Mouse (Mus musculus) forebrain, postnatal 0 days (tissue): ENCODE measurements around the gene Depdc1b. TPM values are rescaled to one million over a fixed set of nuclear protein-coding genes. Genes with fewer than 3 reads are reported as not detected.

Experiments
- ATAC-seq: fragments of 200-750 bp; cut with Nextera tagmentation; 2 replicates; pipeline ENCODE4 v1.8.0; 2017; ENCODE audit warnings: mild to moderate bottlenecking, moderate library complexity
- DNase-seq: peaks from one replicate; pipeline ENCODE4 v3.0.0-alpha.2; 2015
- H3K27ac ChIP-seq: fragments of 300-500 bp; sonication (generic); 2 replicates; pipeline ENCODE4 v1.5.1; 2014; ENCODE audit warnings: low read depth, mild to moderate bottlenecking, antibody characterized with exemption, low read length, moderate library complexity, mixed read lengths
- H3K27me3 ChIP-seq: fragments of 300-500 bp; sonication (generic); 2 replicates; pipeline ENCODE4 v1.6.1; 2014; ENCODE audit warnings: mild to moderate bottlenecking, low read length, mixed read lengths; ENCODE audit not compliant: insufficient read depth
- H3K36me3 ChIP-seq: fragments of 300-500 bp; sonication (generic); 2 replicates; pipeline ENCODE4 v1.6.1; 2014; ENCODE audit warnings: mild to moderate bottlenecking, moderate library complexity; ENCODE audit not compliant: insufficient read depth
- H3K4me1 ChIP-seq: fragments of 300-500 bp; sonication (generic); 2 replicates; pipeline ENCODE4 v1.6.1; 2014; ENCODE audit warnings: antibody characterized with exemption; ENCODE audit not compliant: insufficient read depth
- H3K4me2 ChIP-seq: fragments of 300-500 bp; sonication (generic); 2 replicates; pipeline ENCODE4 v1.6.1; 2014; ENCODE audit warnings: low read depth, mild to moderate bottlenecking, moderate library complexity
- H3K4me3 ChIP-seq: fragments of 300-500 bp; sonication (generic); 2 replicates; pipeline ENCODE4 v1.5.1; 2014; ENCODE audit warnings: low read depth, low read length, mixed read lengths
- H3K9ac ChIP-seq: fragments of 300-500 bp; sonication (generic); 2 replicates; pipeline ENCODE4 v1.6.1; 2014; ENCODE audit warnings: mild to moderate bottlenecking
- H3K9me3 ChIP-seq: fragments of 300-500 bp; sonication (generic); 2 replicates; pipeline ENCODE4 v1.6.1; 2016; ENCODE audit warnings: low read length
- CTCF ChIP-seq: sonication (generic); IDR thresholded peaks from 2 replicates; pipeline ENCODE4 v1.5.1; 2016; ENCODE audit warnings: antibody characterized with exemption, control low read depth, low read depth
- WGBS: fragments of 180-500 bp; shearing (Covaris S2); extraction: QIAGEN DNeasy Blood & Tissue Kit; methylation state at CpG from one replicate; pipeline ENCODE4 v1.1.7; 2014; 5-methylcytosine and 5-hydroxymethylcytosine counted together
- polyA plus RNA-seq: library from polyadenylated mRNA; unstranded; fragments of >200 nt; fragmentation: Nextera tagmentation; extraction: Ambion mirVana; gene quantifications from 2 replicates; pipeline ENCODE4 v1.2.1, GENCODE M21; 2015
- total RNA-seq: library from RNA; depleted of rRNA; stranded (reverse); fragments of >200 nt; gene quantifications from 2 replicates; pipeline ENCODE4 v1.2.3, GENCODE M21; 2014

The Depdc1b gene
- total and polyA plus RNA-seq, 2 experiments from 2014 or later = 0.51 to 1.8 TPM

DNA sequence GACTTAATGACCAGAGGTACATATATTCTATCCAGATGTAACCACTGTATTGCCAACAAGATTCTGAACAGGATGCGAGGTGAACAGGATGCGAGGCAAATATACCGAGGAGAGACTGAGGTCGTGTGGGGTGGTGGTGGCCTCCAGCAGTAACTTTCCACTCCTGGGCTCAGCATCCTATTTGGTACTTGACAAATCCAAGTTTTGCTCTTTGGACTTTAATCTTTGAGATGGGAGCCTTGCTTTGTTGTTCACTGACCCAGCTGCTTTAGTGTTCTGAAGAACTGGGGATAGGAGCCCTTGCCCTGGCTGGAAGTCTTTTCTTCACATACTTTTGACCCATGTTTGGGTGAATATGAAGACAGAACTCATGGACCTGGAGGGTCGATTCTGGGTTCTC, 9.7 kb downstream of the Depdc1b start:
- DNase-seq = no peak
- H3K4me2 ChIP-seq = no peak overlapping the region
- no peaks in the 10 kb centered on the region for H3K9me3 ChIP-seq
- H3K9ac ChIP-seq = no peak overlapping the region
- no peak overlapping the region for H3K4me3 ChIP-seq
- no peaks in the 10 kb centered on the region for H3K36me3 ChIP-seq
- H3K27me3 ChIP-seq = no peaks in the 10 kb centered on the region
- no peaks in the 10 kb centered on the region for H3K4me1 ChIP-seq
- TF ChIP-seq CTCF = no peak
- ATAC-seq = no peak
- 95% methylated on average over 5 of the region's 5 CpGs for WGBS
- no peak overlapping the region for H3K27ac ChIP-seq

DNA sequence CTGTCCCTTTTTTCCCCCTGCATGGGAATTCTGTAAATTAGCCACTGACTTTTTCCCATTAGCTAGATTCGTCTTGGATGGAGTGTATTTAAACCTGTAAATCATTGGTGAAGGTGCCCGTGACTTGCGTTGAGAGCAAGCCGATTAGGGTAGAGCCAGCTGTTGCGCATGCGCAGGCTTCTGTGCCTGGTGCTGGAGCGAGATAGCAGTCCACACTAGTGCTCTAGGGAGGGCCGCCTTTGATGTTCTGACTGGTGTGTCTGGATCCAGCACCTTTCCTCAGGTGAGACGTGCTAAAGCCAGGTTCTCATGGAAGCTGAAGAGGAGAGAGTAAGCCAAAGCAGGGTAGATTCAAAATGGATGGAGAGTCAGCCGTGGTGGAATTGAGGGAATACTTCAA, 10.2 kb downstream of the Depdc1b start:
- no peaks in the 10 kb centered on the region for H3K4me1 ChIP-seq
- H3K27ac ChIP-seq = no peak overlapping the region
- TF ChIP-seq CTCF = no peak
- H3K36me3 ChIP-seq = no peaks in the 10 kb centered on the region
- H3K9me3 ChIP-seq = no peaks in the 10 kb centered on the region
- H3K27me3 ChIP-seq = no peaks in the 10 kb centered on the region
- no peak overlapping the region for H3K4me3 ChIP-seq
- no peak overlapping the region for H3K9ac ChIP-seq
- no peak for DNase-seq
- H3K4me2 ChIP-seq = no peak overlapping the region
- 96% methylated on average over 10 of the region's 10 CpGs for WGBS
- no peak for ATAC-seq

DNA sequence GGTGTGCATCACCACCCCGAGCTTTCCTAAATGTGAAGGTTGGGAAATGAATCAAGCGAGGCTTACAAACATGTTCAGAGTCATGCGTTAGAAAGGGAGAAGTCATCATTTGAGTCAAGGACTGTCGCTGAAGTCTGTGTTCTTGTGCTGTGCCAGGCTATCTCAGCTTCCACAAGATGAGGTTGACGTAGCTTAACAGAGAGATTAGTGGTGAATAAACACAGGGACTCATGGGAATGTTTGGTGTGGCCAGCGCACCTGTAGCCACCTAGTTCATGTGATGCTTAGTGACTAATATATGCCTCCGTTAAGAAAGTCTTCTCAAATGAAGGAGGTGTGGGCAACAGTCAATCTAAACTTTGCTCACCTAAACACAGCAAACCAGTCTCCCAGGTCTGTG, 10.9 kb downstream of the Depdc1b start:
- Histone ChIP-seq H3K36me3 (no peaks in the 10 kb centered on the region), H3K9ac (no peak overlapping the region), H3K4me3 (no peak overlapping the region), H3K27me3 (no peaks in the 10 kb centered on the region), H3K4me1 (no peaks in the 10 kb centered on the region), H3K9me3 (no peaks in the 10 kb centered on the region), H3K27ac (no peak overlapping the region), H3K4me2 (no peak overlapping the region)
- ATAC-seq = no peak
- DNase-seq = no peak
- no peak for TF ChIP-seq CTCF
- WGBS = 92% methylated on average over 7 of the region's 7 CpGs

DNA sequence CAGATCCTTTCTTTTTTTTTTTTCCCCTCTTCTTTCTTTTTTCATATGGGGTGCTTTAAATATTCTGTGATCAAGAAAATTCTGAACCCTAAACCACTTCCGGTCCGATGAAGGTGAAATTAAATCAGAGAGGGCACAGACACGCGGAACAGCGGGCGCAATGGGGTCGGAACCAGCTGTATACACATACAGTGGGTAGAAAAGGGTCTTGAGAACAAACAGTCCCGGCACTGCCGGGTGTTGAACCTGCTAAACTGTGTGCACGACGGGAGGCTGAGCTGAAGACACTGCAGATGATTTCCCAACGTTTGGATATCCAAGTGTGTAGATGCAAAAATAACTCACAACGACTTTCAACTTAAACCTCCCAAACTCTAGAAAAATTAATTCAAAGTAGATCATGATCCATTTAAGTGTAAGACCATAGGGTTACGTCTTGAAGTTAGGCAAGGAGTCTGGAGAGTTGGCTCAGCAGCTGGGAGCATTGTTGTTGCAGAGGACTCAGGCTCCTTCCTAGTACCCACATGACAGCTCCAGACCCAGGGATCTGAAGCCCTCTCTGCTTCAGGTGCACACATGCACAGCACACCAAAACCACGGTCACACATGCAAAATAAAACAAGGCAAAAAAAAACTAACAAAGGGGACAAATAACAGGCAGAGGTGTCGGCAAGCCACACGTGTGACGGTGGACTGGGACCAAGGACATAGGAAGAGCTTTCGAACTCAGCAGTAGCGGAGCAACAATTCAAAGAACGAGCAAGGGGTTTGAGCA, 12.5 kb downstream of the Depdc1b start:
- Histone ChIP-seq H3K27ac (no peak overlapping the region), H3K36me3 (no peaks in the 10 kb centered on the region), H3K9me3 (no peaks in the 10 kb centered on the region), H3K4me1 (no peaks in the 10 kb centered on the region), H3K27me3 (no peaks in the 10 kb centered on the region), H3K4me3 (no peak overlapping the region), H3K9ac (no peak overlapping the region), H3K4me2 (no peak overlapping the region)
- ATAC-seq (no peak), DNase-seq (no peak)
- WGBS = 88% methylated on average over 21 of the region's 21 CpGs
- no peak for TF ChIP-seq CTCF

DNA sequence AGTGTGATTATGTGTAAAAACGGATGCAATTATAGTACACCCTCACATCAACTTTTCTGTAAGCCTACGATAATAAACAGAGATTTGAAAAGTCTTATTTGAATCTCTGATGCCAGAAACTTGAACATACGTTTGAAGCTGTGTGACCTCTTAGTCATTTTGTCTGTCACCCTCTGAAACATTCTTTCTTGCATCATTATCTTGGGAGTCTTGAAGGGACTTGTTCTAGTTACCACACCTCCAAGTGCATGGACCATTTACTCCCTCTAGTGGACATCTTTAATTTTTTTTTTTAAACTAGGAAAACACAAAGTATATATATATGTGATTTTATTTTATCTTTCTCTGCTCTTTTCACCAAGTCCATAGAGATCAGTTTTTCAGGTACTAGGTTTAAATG, 13.6 kb downstream of the Depdc1b start:
- Histone ChIP-seq H3K9me3 (no peaks in the 10 kb centered on the region), H3K27ac (no peak overlapping the region), H3K4me3 (no peak overlapping the region), H3K4me1 (no peaks in the 10 kb centered on the region), H3K27me3 (no peaks in the 10 kb centered on the region), H3K9ac (no peak overlapping the region), H3K36me3 (no peaks in the 10 kb centered on the region), H3K4me2 (no peak overlapping the region)
- peak; percentile 51 for ATAC-seq
- 54% methylated on average over 3 of the region's 3 CpGs for WGBS
- DNase-seq = peak; percentile 39
- TF ChIP-seq CTCF = peak; percentile 72

DNA sequence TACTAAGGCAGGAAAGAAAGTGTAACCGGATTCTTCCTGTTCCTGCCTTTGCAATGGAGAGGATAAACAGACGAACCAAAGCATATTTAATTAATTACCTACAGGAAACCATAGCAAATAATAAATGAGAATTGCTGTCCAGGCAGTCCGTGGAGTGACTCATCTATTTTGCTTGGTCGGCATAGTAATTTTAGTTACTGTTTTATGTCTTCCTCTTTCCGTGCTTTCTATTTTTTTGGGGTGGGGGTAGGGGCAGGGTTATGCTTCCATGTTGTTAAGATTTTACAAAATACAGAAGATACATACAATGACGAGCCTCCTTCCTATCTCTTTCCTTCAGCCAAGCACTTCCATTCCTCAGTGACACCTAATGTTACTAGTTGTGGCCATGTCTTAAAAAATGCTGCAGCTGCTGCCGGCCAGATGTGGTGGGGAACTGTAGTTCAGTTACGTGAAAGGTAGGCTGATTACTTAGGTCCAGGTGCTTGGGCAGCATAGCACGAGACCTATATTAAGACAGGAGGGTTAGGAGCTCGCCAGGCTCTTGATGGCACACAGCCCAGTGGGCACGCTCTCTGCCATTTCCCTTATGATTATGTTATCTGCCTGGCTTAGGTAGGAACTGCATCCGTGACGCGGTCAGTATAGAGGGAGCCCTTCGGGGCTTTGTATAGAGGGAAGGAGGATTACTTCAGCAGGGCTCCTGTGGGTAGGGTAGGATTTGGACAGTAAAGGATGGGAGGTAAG, 19.3 kb downstream of the Depdc1b start:
- Histone ChIP-seq H3K4me2 (no peak overlapping the region), H3K9ac (no peak overlapping the region), H3K9me3 (no peaks in the 10 kb centered on the region), H3K4me1 (no peaks in the 10 kb centered on the region), H3K4me3 (no peak overlapping the region), H3K27me3 (no peaks in the 10 kb centered on the region), H3K27ac (no peak overlapping the region), H3K36me3 (no peaks in the 10 kb centered on the region)
- no peak for ATAC-seq
- no peak for TF ChIP-seq CTCF
- DNase-seq = no peak
- 88% methylated on average over 15 of the region's 15 CpGs for WGBS

DNA sequence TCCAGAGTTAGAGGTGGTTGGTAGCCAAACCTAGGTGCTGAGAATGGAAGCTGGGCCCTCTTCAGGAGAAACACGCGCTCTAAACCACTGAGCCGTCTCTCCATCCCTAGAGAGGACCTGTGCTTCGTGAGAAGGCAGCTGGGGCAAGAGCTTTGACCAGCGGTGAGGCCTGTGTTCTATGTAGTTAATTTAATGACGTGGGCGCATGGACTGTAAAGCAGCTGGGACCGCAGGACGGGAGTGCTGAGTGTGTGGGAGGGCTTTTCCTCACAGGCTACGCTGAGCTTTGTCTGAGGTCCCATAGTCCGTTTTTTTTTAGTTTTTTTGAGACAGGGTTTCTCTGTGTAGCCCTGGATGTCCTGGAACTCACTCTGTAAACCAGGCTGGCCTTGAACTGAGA, 20.1 kb downstream of the Depdc1b start:
- Histone ChIP-seq H3K9ac (no peak overlapping the region), H3K4me3 (no peak overlapping the region), H3K36me3 (no peaks in the 10 kb centered on the region), H3K4me2 (no peak overlapping the region), H3K27ac (no peak overlapping the region), H3K4me1 (no peaks in the 10 kb centered on the region), H3K27me3 (no peaks in the 10 kb centered on the region), H3K9me3 (no peaks in the 10 kb centered on the region)
- no peak for DNase-seq
- no peak for TF ChIP-seq CTCF
- no peak for ATAC-seq
- 96% methylated on average over 11 of the region's 11 CpGs for WGBS
